Mouse (Mus musculus): Measurements from ENCODE around the gene Fam69b. TPM values are rescaled to one million over a fixed set of nuclear protein-coding genes. Genes with fewer than 3 reads are reported as not detected.
"Not testable (repeated sequence)": the region's sequence is repeated elsewhere in the genome, so short reads cannot be mapped to it uniquely, and the experiment has no call there.

Gene Fam69b
- total RNA-seq, 4 experiments from 2014 or later: 9.1 to 11.9 (median 10.4) TPM

GRCm38 (mm10) chr2:26662509-26662882, 34.2 kb downstream of the Fam69b start:
- no peak for DNase-seq

- DNase-seq: no peak
Measured at GRCm38 (mm10) chr2:26663112-26663511, 34.9 kb downstream of the Fam69b start.

- not testable (repeated sequence) for DNase-seq
Measured at GRCm38 (mm10) chr2:26663551-26663950, 35.3 kb downstream of the Fam69b start.

GRCm38 (mm10) chr2:26668746-26669145, 40.5 kb downstream of the Fam69b start:
- DNase-seq: no peak

GRCm38 (mm10) chr2:26671182-26671581, 42.9 kb downstream of the Fam69b start, which contains the start of gene Lcn4:
Gene Lcn4 (minus strand): TSS chr2:26671282.
- DNase-seq: no peak

Small RNAs within 50 kb of the gene (microRNA-seq; reads per million reads assigned to microRNA genes)
- gene Mir126a: 0.70 to 1.7 reads per million in 2 experiments
- gene Mir126b: 0 reads per million in 2 experiments

Other genes starting within 250 kb of the Fam69b start
- gene Snapc4, start 247.8 kb upstream of the Fam69b start, total RNA-seq (2022): 10 to 100 TPM; 24.7 to 68.1 (median 42.8) TPM
- gene Entr1, start 239.1 kb upstream of the Fam69b start, total RNA-seq (2022): 100 to 1,000 TPM in 3 of 4 experiments, 10 to 100 TPM in 1; 97.8 to 120 (median 110) TPM
- gene Pmpca, start 239.1 kb upstream of the Fam69b start, total RNA-seq (2022): 100 to 1,000 TPM; 138 to 155 (median 142) TPM
- gene Inpp5e, start 219.3 kb upstream of the Fam69b start, total RNA-seq (2022): 10 to 100 TPM; 20.8 to 35.3 (median 24.1) TPM
- 10 to 100 TPM; 62.3 to 73.6 (median 67.1) TPM for gene Sec16a, start 183.2 kb upstream of the Fam69b start, total RNA-seq (2022)
- 10 to 100 TPM; 23.7 to 32.6 (median 28.4) TPM for gene Notch1, start 111.8 kb upstream of the Fam69b start, total RNA-seq (2022)
- gene Egfl7, start 48.4 kb upstream of the Fam69b start, total RNA-seq (2022): 100 to 1,000 TPM; 105 to 245 (median 172) TPM
- gene Gm20532, start 41.8 kb upstream of the Fam69b start, total RNA-seq (2022): not detected
- gene Agpat2, start 24.0 kb upstream of the Fam69b start, total RNA-seq (2022): 100 to 1,000 TPM in 3 of 4 experiments, 10 to 100 TPM in 1; 86.0 to 354 (median 247) TPM
- not detected for gene Lcn4, start 42.8 kb downstream of the Fam69b start, total RNA-seq (2022)
- gene Abo, start 236.5 kb downstream of the Fam69b start, total RNA-seq (2022): not detected

All from adrenal gland, adult 8-10 months (tissue).